Mouse (Mus musculus): ENCODE results near the gene Eps8.

The Eps8 gene

GRCm38 (mm10) chr6:137661583-137662365 lies 7.1 kb upstream of the Eps8 start:
- no peak for DNase-seq

GRCm38 (mm10) chr6:137658426-137659088 lies 3.9 kb upstream of the Eps8 start:
- DNase-seq: peak; percentile 44

- peak; percentile 24 for DNase-seq
These were observed 2.5 kb upstream of the Eps8 start for GRCm38 (mm10) chr6:137657203-137657602.

GRCm38 (mm10) chr6:137649528-137649927 lies 5.1 kb downstream of the Eps8 start:
- DNase-seq: peak; percentile 24

GRCm38 (mm10) chr6:137649068-137649480 lies 5.6 kb downstream of the Eps8 start:
- peak; percentile 88 for DNase-seq

- DNase-seq: peak; percentile 10
These were observed 6.3 kb downstream of the Eps8 start for GRCm38 (mm10) chr6:137648110-137649067.

- DNase-seq: peak; percentile 10
These were observed 7.0 kb downstream of the Eps8 start for GRCm38 (mm10) chr6:137647646-137648045.

GRCm38 (mm10) chr6:137646726-137647125 lies 8.0 kb downstream of the Eps8 start:
- no peak for DNase-seq

- no peak for DNase-seq
These were observed 9.8 kb downstream of the Eps8 start for GRCm38 (mm10) chr6:137644893-137645292.

GRCm38 (mm10) chr6:137643814-137644213 lies 10.9 kb downstream of the Eps8 start:
- no peak for DNase-seq

GRCm38 (mm10) chr6:137641642-137642041 lies 13.0 kb downstream of the Eps8 start:
- no peak for DNase-seq

- no peak for DNase-seq
These were observed 15.7 kb downstream of the Eps8 start for GRCm38 (mm10) chr6:137638834-137639567.

- DNase-seq: no peak
These were observed 17.2 kb downstream of the Eps8 start for GRCm38 (mm10) chr6:137637443-137637842.

- no peak for DNase-seq
These were observed 18.5 kb downstream of the Eps8 start for GRCm38 (mm10) chr6:137636131-137636530.

GRCm38 (mm10) chr6:137633626-137634025 lies 21.1 kb downstream of the Eps8 start:
- no peak for DNase-seq

GRCm38 (mm10) chr6:137633121-137633520 lies 21.6 kb downstream of the Eps8 start:
- DNase-seq: no peak

GRCm38 (mm10) chr6:137630387-137630786 lies 24.3 kb downstream of the Eps8 start:
- no peak for DNase-seq

- DNase-seq: no peak
These were observed 25.0 kb downstream of the Eps8 start for GRCm38 (mm10) chr6:137629603-137630231.

- DNase-seq: peak; percentile 6
These were observed 26.0 kb downstream of the Eps8 start for GRCm38 (mm10) chr6:137628715-137629114.

GRCm38 (mm10) chr6:137621021-137621420 lies 33.7 kb downstream of the Eps8 start:
- DNase-seq: no peak

GRCm38 (mm10) chr6:137613903-137614302 lies 40.8 kb downstream of the Eps8 start:
- peak; percentile 31 for DNase-seq

GRCm38 (mm10) chr6:137612071-137612547 lies 42.6 kb downstream of the Eps8 start:
- peak; percentile 53 for DNase-seq

All from kidney, adult 9 months (tissue).